Mouse (Mus musculus): ENCODE results near the gene Dpf1. TPM values are rescaled to one million over a fixed set of nuclear protein-coding genes. Genes with fewer than 3 reads are reported as not detected.

Gene Dpf1
- total RNA-seq (2014; rRNA removed) (0.13 TPM in 1 of 2 replicates, not detected in the other), polyA plus RNA-seq (2012; rRNA removed) (0.05 and 0.28 TPM in 2 replicates)

- DNase-seq (ENCODE audit: extremely low read depth, low read depth, low spot score), result peak; percentile 26
- Histone ChIP-seq H3K36me3 (ENCODE audit: control insufficient read depth, insufficient read depth, low read length) (no peaks in the 10 kb centered on the region), H3K27ac (replicated peaks; ENCODE audit: insufficient read depth, low read depth, low read length) (no peak within 1 kb of the TSS), H3K4me1 (ENCODE audit: control insufficient read depth, insufficient read depth, low read length) (peaks cover 6% of the 10 kb centered on the region; the same call in 1 of the 2 replicates), H3K27me3 (ENCODE audit: control insufficient read depth, insufficient read depth, low read length) (peaks cover 16% of the 10 kb centered on the region), H3K9ac (ENCODE audit: low read depth, low read length) (no peak within 1 kb of the TSS), H3K79me2 (ENCODE audit: control insufficient read depth, insufficient read depth, low read length) (no peaks in the 10 kb centered on the region), H3K4me3 (ENCODE audit: insufficient read depth, low read depth, low read length) (no peak within 1 kb of the TSS; the same call in 1 of the 2 replicates)
- 2% methylated on average over 66 of the region's 67 CpGs for WGBS
- TF ChIP-seq CTCF (IDR thresholded peaks at IDR 0.05; ENCODE audit: low read depth, low read length) (no peak), POLR2A (IDR thresholded peaks at IDR 0.05; ENCODE audit: extremely low read depth, insufficient read depth, low read length) (no peak)
These were observed at the start of gene Dpf1 for GRCm38 (mm10) chr7:29303738-29304462. Gene Dpf1, plus strand, starts transcription at chr7:29303951.

DNA sequence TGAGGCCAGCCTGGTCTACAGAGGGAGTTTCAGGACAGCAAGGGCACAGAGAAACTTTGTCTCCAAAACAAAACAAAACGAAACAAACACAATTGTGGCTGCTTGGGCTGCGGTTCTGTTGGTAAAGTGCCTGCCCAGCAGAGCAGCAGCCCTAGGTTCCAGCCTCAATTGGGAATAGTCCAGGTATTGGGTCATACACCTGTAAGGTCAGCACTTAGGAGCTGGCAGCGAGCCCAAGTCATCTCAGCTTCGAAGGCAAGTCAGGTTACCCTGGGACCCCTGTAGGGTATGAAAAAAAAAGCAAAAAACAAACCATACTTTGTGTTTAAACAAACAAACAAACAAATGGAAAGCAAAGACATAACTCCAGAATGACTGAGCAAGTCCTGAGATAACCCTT, 47.9 kb upstream of the Dpf1 start:
- TF ChIP-seq POLR2A (IDR thresholded peaks at IDR 0.05; ENCODE audit: extremely low read depth, insufficient read depth, low read length) (no peak), CTCF (IDR thresholded peaks at IDR 0.05; ENCODE audit: low read depth, low read length) (no peak)
- Histone ChIP-seq H3K27ac (replicated peaks; ENCODE audit: insufficient read depth, low read depth, low read length) (0 out of 2 replicates have a peak overlapping the region, but pooled peaks have one; percentile 22), H3K4me1 (ENCODE audit: control insufficient read depth, insufficient read depth, low read length) (peaks cover 16% of the 10 kb centered on the region), H3K79me2 (ENCODE audit: control insufficient read depth, insufficient read depth, low read length) (no peaks in the 10 kb centered on the region), H3K27me3 (ENCODE audit: control insufficient read depth, insufficient read depth, low read length) (no peaks in the 10 kb centered on the region), H3K9ac (ENCODE audit: low read depth, low read length) (no peak overlapping the region), H3K4me3 (ENCODE audit: insufficient read depth, low read depth, low read length) (no peak overlapping the region), H3K36me3 (ENCODE audit: control insufficient read depth, insufficient read depth, low read length) (no peaks in the 10 kb centered on the region; the same call in 1 of the 2 replicates)
- DNase-seq (ENCODE audit: extremely low read depth, low read depth, low spot score), result peak; percentile 82
- WGBS, result 19% methylated on average over 4 of the region's 4 CpGs

- Histone ChIP-seq H3K36me3 (ENCODE audit: control insufficient read depth, insufficient read depth, low read length) (no peaks in the 10 kb centered on the region; the same call in 1 of the 2 replicates), H3K79me2 (ENCODE audit: control insufficient read depth, insufficient read depth, low read length) (no peaks in the 10 kb centered on the region), H3K4me3 (ENCODE audit: insufficient read depth, low read depth, low read length) (no peak overlapping the region), H3K9ac (ENCODE audit: low read depth, low read length) (no peak overlapping the region), H3K4me1 (ENCODE audit: control insufficient read depth, insufficient read depth, low read length) (peaks cover 13% of the 10 kb centered on the region), H3K27ac (replicated peaks; ENCODE audit: insufficient read depth, low read depth, low read length) (no peak overlapping the region), H3K27me3 (ENCODE audit: control insufficient read depth, insufficient read depth, low read length) (no peaks in the 10 kb centered on the region)
- TF ChIP-seq POLR2A (IDR thresholded peaks at IDR 0.05; ENCODE audit: extremely low read depth, insufficient read depth, low read length) (no peak), CTCF (IDR thresholded peaks at IDR 0.05; ENCODE audit: low read depth, low read length) (no peak)
- no peak for DNase-seq (ENCODE audit: extremely low read depth, low read depth, low spot score)
- WGBS, result 50% methylated on average over 1 of the region's 1 CpGs
These were observed 46.4 kb upstream of the Dpf1 start for GRCm38 (mm10) chr7:29257368-29257767.

DNA sequence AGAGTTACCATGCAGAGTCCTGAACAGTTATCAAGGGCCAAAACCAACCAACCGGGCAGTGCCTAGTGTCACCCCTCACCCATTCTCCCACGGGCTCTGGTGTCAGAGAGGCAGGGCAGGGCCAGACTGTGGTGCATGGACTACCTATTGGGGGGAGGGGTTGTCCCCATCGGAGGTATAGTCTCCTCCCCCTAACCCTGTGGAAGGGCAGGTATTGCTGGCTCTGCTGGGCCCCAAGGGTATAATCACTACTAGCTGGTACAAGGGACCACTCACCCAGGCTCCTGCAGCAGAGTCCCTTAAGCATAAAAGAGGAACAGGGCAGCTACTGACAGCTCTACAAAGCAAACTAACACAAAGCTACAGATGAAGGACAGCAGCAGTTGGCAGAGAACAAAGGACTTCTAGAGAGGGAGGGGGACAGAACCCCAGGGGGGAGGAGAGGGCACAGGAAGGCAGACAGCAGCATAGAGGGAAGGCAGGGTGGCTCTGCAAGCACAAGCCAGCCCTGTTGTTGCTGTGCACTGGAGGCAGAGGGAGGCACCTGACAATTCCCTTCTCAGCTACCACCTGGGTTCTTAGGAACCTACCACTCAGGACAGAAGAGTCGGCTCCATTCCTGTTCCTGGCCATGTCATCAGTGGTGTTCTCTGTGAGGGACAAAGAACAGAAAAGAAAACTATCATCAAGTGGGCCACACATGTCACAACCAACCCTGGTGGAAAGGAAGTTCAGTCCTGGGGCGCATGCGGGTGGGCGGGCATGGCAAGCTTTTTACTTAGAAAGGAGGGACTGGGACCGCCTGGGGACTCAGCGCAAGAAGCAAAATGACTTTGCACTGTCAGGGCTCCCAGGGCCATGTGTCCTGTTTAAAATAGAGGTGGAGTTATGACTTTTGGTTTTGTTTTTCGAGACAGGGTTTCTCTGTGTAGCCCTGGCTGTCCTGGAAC, 43.7 kb upstream of the Dpf1 start:
- no peak overlapping the region for H3K27ac ChIP-seq (replicated peaks; ENCODE audit: insufficient read depth, low read depth, low read length)
- 79% methylated on average over 10 of the region's 10 CpGs for WGBS
- H3K4me1 ChIP-seq (ENCODE audit: control insufficient read depth, insufficient read depth, low read length), result peaks cover 2% of the 10 kb centered on the region; the same call in 1 of the 2 replicates
- H3K4me3 ChIP-seq (ENCODE audit: insufficient read depth, low read depth, low read length), result no peak overlapping the region
- H3K27me3 ChIP-seq (ENCODE audit: control insufficient read depth, insufficient read depth, low read length), result no peaks in the 10 kb centered on the region
- H3K79me2 ChIP-seq (ENCODE audit: control insufficient read depth, insufficient read depth, low read length), result peaks cover 14% of the 10 kb centered on the region; the same call in 1 of the 2 replicates
- no peak overlapping the region for H3K9ac ChIP-seq (ENCODE audit: low read depth, low read length)
- TF ChIP-seq CTCF (IDR thresholded peaks at IDR 0.05; ENCODE audit: low read depth, low read length) (no peak), POLR2A (IDR thresholded peaks at IDR 0.05; ENCODE audit: extremely low read depth, insufficient read depth, low read length) (no peak)
- no peaks in the 10 kb centered on the region; the same call in 1 of the 2 replicates for H3K36me3 ChIP-seq (ENCODE audit: control insufficient read depth, insufficient read depth, low read length)
- no peak for DNase-seq (ENCODE audit: extremely low read depth, low read depth, low spot score)

DNA sequence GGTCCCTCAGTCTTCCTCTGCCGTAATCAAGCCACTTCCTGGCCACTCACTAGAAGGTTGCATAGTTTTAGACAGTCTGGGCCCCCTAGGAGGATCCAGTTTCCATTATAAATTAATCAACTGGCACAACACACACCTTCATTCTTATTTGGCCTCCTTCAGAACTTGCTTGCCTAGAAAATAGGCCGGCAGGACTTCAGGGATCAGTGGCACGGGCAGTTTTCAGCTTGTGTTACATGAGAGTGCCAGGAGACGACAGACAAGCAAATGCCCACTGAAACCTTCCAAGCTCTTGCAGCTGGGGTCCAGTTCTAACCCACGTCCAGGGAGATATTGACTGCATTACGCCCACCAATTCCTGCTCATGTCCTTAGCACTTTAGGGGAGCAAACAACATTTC, 41.6 kb upstream of the Dpf1 start:
- Histone ChIP-seq H3K27me3 (ENCODE audit: control insufficient read depth, insufficient read depth, low read length) (no peaks in the 10 kb centered on the region), H3K9ac (ENCODE audit: low read depth, low read length) (no peak overlapping the region), H3K4me1 (ENCODE audit: control insufficient read depth, insufficient read depth, low read length) (no peaks in the 10 kb centered on the region), H3K36me3 (ENCODE audit: control insufficient read depth, insufficient read depth, low read length) (no peaks in the 10 kb centered on the region; the same call in 1 of the 2 replicates), H3K27ac (replicated peaks; ENCODE audit: insufficient read depth, low read depth, low read length) (no peak overlapping the region), H3K79me2 (ENCODE audit: control insufficient read depth, insufficient read depth, low read length) (peaks cover 25% of the 10 kb centered on the region), H3K4me3 (ENCODE audit: insufficient read depth, low read depth, low read length) (no peak overlapping the region)
- TF ChIP-seq CTCF (IDR thresholded peaks at IDR 0.05; ENCODE audit: low read depth, low read length) (no peak), POLR2A (IDR thresholded peaks at IDR 0.05; ENCODE audit: extremely low read depth, insufficient read depth, low read length) (no peak)
- 88% methylated on average over 6 of the region's 6 CpGs for WGBS
- DNase-seq (ENCODE audit: extremely low read depth, low read depth, low spot score), result no peak

Measured in liver, adult 2 months (tissue).